8 mouse cellular contexts compared by ENCODE assay signal in genomic region chr2:29060135-29060597, GRCm38 (mm10). TPM values are rescaled to one million over a fixed set of nuclear protein-coding genes. Genes with fewer than 3 reads are reported as not detected.
DNase-seq lines count a peak whose midpoint lies in the region; ATAC-seq and TF ChIP-seq lines count a peak whose summit lies in the region.

Ttf1 (plus strand) TSS chr2:29060262.

- peak within 1 kb of the TSS; percentile 82 for H3K9ac ChIP-seq in forebrain, embryonic 16.5 days (replicated peaks; ENCODE audit: low read depth, low read length)
- H3K9ac ChIP-seq in lung, embryonic 16.5 days (ENCODE audit: low read length), result peak within 1 kb of the TSS; percentile 81

- no peaks in the 10 kb centered on the region for H3K9me3 ChIP-seq in G1E (replicated peaks)
- no peaks in the 10 kb centered on the region for H3K9me3 ChIP-seq in forebrain, embryonic 16.5 days (ENCODE audit: control insufficient read depth, low read length)
- no peaks in the 10 kb centered on the region for H3K9me3 ChIP-seq in lung, embryonic 16.5 days (ENCODE audit: control insufficient read depth, low read length)

- peak within 1 kb of the TSS; percentile 93 for H3K27ac ChIP-seq in forebrain, embryonic 16.5 days (ENCODE audit: low read length)
- peak within 1 kb of the TSS; percentile 95 for H3K27ac ChIP-seq in lung, embryonic 16.5 days (ENCODE audit: low read length)

- DNase-seq in G1E (ENCODE audit: low spot score), result peak; percentile 85
- peak; percentile 90 to 92 for DNase-seq in cerebellum, adult 18-20 months
- DNase-seq in heart, postnatal 4 days, result peak; percentile 91
- peak; percentile 86 for DNase-seq in layer of hippocampus, adult 9-10 months (ENCODE audit: low spot score)
- DNase-seq in ovary, postnatal 10 days (ENCODE audit: low spot score), result peak; percentile 72
- peak; percentile 88 for DNase-seq in thymus, postnatal 10 days (ENCODE audit: low spot score in 2 of 2)

- H3K4me1 ChIP-seq in G1E (ENCODE audit: insufficient read depth, low read depth, low read length), result peaks cover 24% of the 10 kb centered on the region
- peaks cover 6% of the 10 kb centered on the region for H3K4me1 ChIP-seq in forebrain, embryonic 16.5 days (replicated peaks; ENCODE audit: control insufficient read depth, insufficient read depth, low read length)
- H3K4me1 ChIP-seq in lung, embryonic 16.5 days (replicated peaks; ENCODE audit: control insufficient read depth, insufficient read depth, low read length), result peaks cover 9% of the 10 kb centered on the region

- TF ChIP-seq CTCF in G1E (IDR thresholded peaks at IDR 0.05; ENCODE audit: low read depth, low read length), result no peak

- peaks cover 2% of the 10 kb centered on the region; the same call in 1 of the 2 replicates for H3K27me3 ChIP-seq in G1E (ENCODE audit: insufficient read depth, low read length)
- H3K27me3 ChIP-seq in forebrain, embryonic 16.5 days (replicated peaks; ENCODE audit: control insufficient read depth, insufficient read depth, low read length), result peaks cover 22% of the 10 kb centered on the region
- no peaks in the 10 kb centered on the region for H3K27me3 ChIP-seq in lung, embryonic 16.5 days (ENCODE audit: control insufficient read depth, insufficient read depth, low read depth, low read length)

- WGBS in forebrain, embryonic 16.5 days, result under 1% methylated on average over 41 of the region's 41 CpGs
- under 1% methylated on average over 41 of the region's 41 CpGs for WGBS in lung, embryonic 16.5 days

- peak within 1 kb of the TSS; percentile 65 for H3K4me2 ChIP-seq in forebrain, embryonic 16.5 days (ENCODE audit: low read length)
- peak within 1 kb of the TSS; percentile 75 for H3K4me2 ChIP-seq in lung, embryonic 16.5 days (ENCODE audit: low read depth, low read length)

- peak; percentile 87 for ATAC-seq in G1E (ENCODE audit: extremely low read depth, insufficient number of reproducible peaks, low FRiP score, poor library complexity, severe bottlenecking)
- peak; percentile 99 for ATAC-seq in forebrain, embryonic 16.5 days
- ATAC-seq in lung, embryonic 16.5 days (ENCODE audit: low read depth), result peak; percentile 96

- peak within 1 kb of the TSS; percentile 87 for H3K4me3 ChIP-seq in G1E (ENCODE audit: low read depth, low read length)
- peak within 1 kb of the TSS; percentile 87 for H3K4me3 ChIP-seq in forebrain, embryonic 16.5 days (replicated peaks; ENCODE audit: low read length)
- H3K4me3 ChIP-seq in lung, embryonic 16.5 days (ENCODE audit: low read length), result peak within 1 kb of the TSS; percentile 78

- peaks cover 37% of the 10 kb centered on the region for H3K36me3 ChIP-seq in G1E (replicated peaks)
- H3K36me3 ChIP-seq in forebrain, embryonic 16.5 days (ENCODE audit: control insufficient read depth, insufficient read depth), result no peaks in the 10 kb centered on the region
- H3K36me3 ChIP-seq in lung, embryonic 16.5 days (ENCODE audit: control insufficient read depth, insufficient read depth, low read length), result no peaks in the 10 kb centered on the region

RNA-seq across cellular contexts. Expression of gene Ttf1, which starts in this region (rescaled TPM):
- 21.5 and 27.6 TPM in 2 replicates for total RNA-seq in G1E (2014; fragmentation: Nextera tagmentation)
- total RNA-seq in G1E (2017), result 31.8 and 39.2 TPM in 2 replicates
- polyA plus RNA-seq in G1E (2012), result 5.6 and 7.8 TPM in 2 replicates
- 9.6 and 9.8 TPM in 2 replicates for polyA plus RNA-seq in forebrain, embryonic 16.5 days (2015; fragmentation: Nextera tagmentation; extraction: Ambion mirVana)
- 1 to 10 TPM; 6.1 to 6.3 TPM for total RNA-seq in heart, postnatal 4 days (2021)
- 11.5 and 12.2 TPM in 2 replicates for polyA plus RNA-seq in lung, embryonic 16.5 days (2015; fragmentation: Nextera tagmentation; extraction: Ambion mirVana)

Comparison
In these comparisons a context has a peak if more than half of its experiments do, and no peak if none do; other contexts are left out.
1. Peak in every context shown above with its lines: DNase-seq, ATAC-seq, H3K4me3 ChIP-seq and H3K27ac ChIP-seq.